Comparison of ENCODE assay signal across 28 mouse cellular contexts in the genomic region with DNA sequence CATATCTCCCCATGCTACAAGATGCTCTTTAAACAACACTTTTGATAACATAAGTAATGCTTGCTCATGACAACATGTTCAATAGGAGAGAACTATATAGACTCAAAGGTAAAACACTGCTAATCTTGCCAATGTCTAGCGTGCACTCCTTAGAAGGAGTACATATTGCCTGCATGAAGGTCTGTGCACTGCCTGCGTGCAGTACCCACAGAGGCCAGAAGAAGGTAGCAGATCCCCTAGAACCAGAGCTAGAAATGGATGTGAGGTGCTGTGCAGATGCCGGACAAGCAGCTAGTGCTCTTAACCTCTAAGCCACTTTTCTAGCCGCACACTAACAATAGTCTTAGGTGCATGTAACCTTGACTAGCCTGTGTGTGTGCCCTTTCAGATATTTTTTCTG. TPM values are rescaled to one million over a fixed set of nuclear protein-coding genes. Genes with fewer than 3 reads are reported as not detected.
DNase-seq lines count a peak whose midpoint lies in the region; ATAC-seq and TF ChIP-seq lines count a peak whose summit lies in the region.
"Had no signal": no experiment of that assay in that cellular context is flagged by ENCODE, and none has a peak within 500 bp of the region (broad histone marks: within the 10 kb centered on the region; RNA-seq: fewer than 3 reads in every experiment).

No protein-coding gene starts in this region.

- no peaks in the 10 kb centered on the region for H3K4me1 ChIP-seq in midbrain, postnatal 0 days (ENCODE audit: insufficient read depth, low read length)
- peaks cover 4% of the 10 kb centered on the region; the same call in 1 of the 2 replicates for H3K4me1 ChIP-seq in midbrain, embryonic 13.5 days (replicated peaks)
- H3K4me1 ChIP-seq in embryonic facial prominence, embryonic 10.5 days, result no peaks in the 10 kb centered on the region
- H3K4me1 ChIP-seq: heart, embryonic 13.5 days; limb, embryonic 15.5 days; midbrain, embryonic 10.5 days had no signal

- H3K9ac ChIP-seq in midbrain, postnatal 0 days (replicated peaks; ENCODE audit: low read length, poor library complexity, severe bottlenecking), result no peak overlapping the region
- H3K9ac ChIP-seq in midbrain, embryonic 13.5 days (replicated peaks), result no peak overlapping the region
- H3K9ac ChIP-seq: heart, embryonic 13.5 days; hindbrain, embryonic 13.5 days; limb, embryonic 15.5 days; lung, embryonic 14.5 days had no signal

- no peaks in the 10 kb centered on the region for H3K27me3 ChIP-seq in midbrain, postnatal 0 days (ENCODE audit: insufficient read depth, low read length)
- 0 out of 2 replicates have a peak, but pooled peaks cover 2% of the 10 kb centered on the region for H3K27me3 ChIP-seq in midbrain, embryonic 13.5 days
- peaks cover 7% of the 10 kb centered on the region; the same call in 1 of the 2 replicates for H3K27me3 ChIP-seq in embryonic facial prominence, embryonic 10.5 days (replicated peaks; ENCODE audit: low read depth, poor library complexity, severe bottlenecking)
- H3K27me3 ChIP-seq: CH12.LX had no signal

- no peaks in the 10 kb centered on the region for H3K9me3 ChIP-seq in midbrain, postnatal 0 days (ENCODE audit: low read length)
- H3K9me3 ChIP-seq in midbrain, embryonic 13.5 days, result no peaks in the 10 kb centered on the region
- no peaks in the 10 kb centered on the region for H3K9me3 ChIP-seq in embryonic facial prominence, embryonic 10.5 days
- H3K9me3 ChIP-seq: heart, embryonic 13.5 days; hindbrain, embryonic 13.5 days; limb, embryonic 15.5 days; midbrain, embryonic 10.5 days had no signal

- no peak overlapping the region for H3K27ac ChIP-seq in layer of hippocampus, adult 2 months
- no peak overlapping the region for H3K27ac ChIP-seq in midbrain, postnatal 0 days (ENCODE audit: low read depth, low read length)
- no peak overlapping the region for H3K27ac ChIP-seq in midbrain, embryonic 13.5 days
- no peak overlapping the region for H3K27ac ChIP-seq in embryonic facial prominence, embryonic 10.5 days (replicated peaks)
- H3K27ac ChIP-seq: heart, adult 2 months; heart, embryonic 13.5 days; hindbrain, embryonic 13.5 days; limb, embryonic 15.5 days; midbrain, embryonic 10.5 days had no signal

- H3K4me3 ChIP-seq in layer of hippocampus, adult 2 months, result no peak overlapping the region
- no peak overlapping the region for H3K4me3 ChIP-seq in midbrain, postnatal 0 days (ENCODE audit: low read depth, low read length)
- H3K4me3 ChIP-seq in midbrain, embryonic 13.5 days (replicated peaks), result no peak overlapping the region
- H3K4me3 ChIP-seq in embryonic facial prominence, embryonic 10.5 days, result no peak overlapping the region
- H3K4me3 ChIP-seq: heart, adult 2 months; heart, embryonic 13.5 days; hindbrain, embryonic 13.5 days; limb, embryonic 15.5 days; midbrain, embryonic 10.5 days had no signal

- H3K36me3 ChIP-seq in midbrain, postnatal 0 days (ENCODE audit: insufficient read depth, low read length), result no peaks in the 10 kb centered on the region
- H3K36me3 ChIP-seq in midbrain, embryonic 13.5 days, result no peaks in the 10 kb centered on the region
- no peaks in the 10 kb centered on the region for H3K36me3 ChIP-seq in embryonic facial prominence, embryonic 10.5 days (replicated peaks)
- H3K36me3 ChIP-seq: heart, embryonic 13.5 days; hindbrain, embryonic 13.5 days; limb, embryonic 15.5 days; midbrain, embryonic 10.5 days had no signal

- no peak for DNase-seq in layer of hippocampus, adult 2 months (ENCODE audit: low spot score in 2 of 2)
- DNase-seq in layer of hippocampus, adult 9-11 months, result no peak
- DNase-seq in midbrain, postnatal 0 days (ENCODE audit: low spot score), result no peak
- DNase-seq in induced T-regulatory cell, adult 2 months (ENCODE audit: low read depth), result peak; percentile 7
- DNase-seq in embryo, embryonic 10 days (ENCODE audit: low spot score), result no peak
- DNase-seq in embryonic facial prominence, embryonic 10.5 days (ENCODE audit: low spot score), result no peak
- DNase-seq: adrenal gland, postnatal 36 days; B cell, adult 2 months; cerebellum, adult 9-10 months; gastrocnemius, postnatal 25 days; heart, adult 2 months; heart, postnatal 14 days; kidney, adult 9 months; kidney, postnatal 25 days; left cerebral cortex, postnatal 4 days; lung, embryonic 14.5 days; lung, postnatal 4 days had no signal

- ATAC-seq in midbrain, postnatal 0 days (ENCODE audit: low FRiP score), result no peak
- ATAC-seq in midbrain, embryonic 13.5 days, result no peak
- ATAC-seq: forebrain, embryonic 16.5 days had no signal

- peak; percentile 33 for TF ChIP-seq CTCF in layer of hippocampus, adult 2 months (conservative IDR thresholded peaks at IDR 0.05)
- peak; percentile 20 for TF ChIP-seq CTCF in midbrain, postnatal 0 days (IDR thresholded peaks at IDR 0.05)

- H3K4me2 ChIP-seq in midbrain, postnatal 0 days (ENCODE audit: low read depth, low read length, poor library complexity, severe bottlenecking), result no peak overlapping the region
- H3K4me2 ChIP-seq in midbrain, embryonic 13.5 days (replicated peaks), result no peak overlapping the region
- H3K4me2 ChIP-seq: heart, embryonic 13.5 days; hindbrain, embryonic 13.5 days; limb, embryonic 15.5 days; lung, embryonic 14.5 days had no signal

- 94% methylated on average over 4 of the region's 4 CpGs for WGBS in midbrain, postnatal 0 days
- 95% methylated on average over 4 of the region's 4 CpGs for WGBS in midbrain, embryonic 13.5 days
- 92% methylated on average over 4 of the region's 4 CpGs for WGBS in embryonic facial prominence, embryonic 10.5 days

RNA-seq across cellular contexts. Expression of gene 1700015F17Rik, which starts 13.2 kb away (rescaled TPM):
- not detected for total RNA-seq in layer of hippocampus, adult 2 months (2021)
- total RNA-seq in midbrain, postnatal 0 days (2014; rRNA removed), result 0.42 TPM in 1 of 2 replicates, not detected in the other
- polyA plus RNA-seq in midbrain, postnatal 0 days (2015; fragmentation: Nextera tagmentation; extraction: Ambion mirVana), result 0.22 and 0.33 TPM in 2 replicates
- polyA plus RNA-seq in midbrain, embryonic 13.5 days (2015; fragmentation: Nextera tagmentation; extraction: Ambion mirVana), result not detected in 2 replicates
- polyA plus RNA-seq in embryonic facial prominence, embryonic 10.5 days (2016; fragmentation: Nextera tagmentation; extraction: Ambion mirVana), result not detected in 2 replicates
- total RNA-seq: adrenal gland, adult 18-20 months; adrenal gland, postnatal 36 days; CH12.LX; gastrocnemius, postnatal 25 days; heart, adult 2 months; heart, postnatal 14 days; left cerebral cortex, postnatal 4 days had no signal
- polyA plus RNA-seq: forebrain, embryonic 16.5 days; heart, adult 2 months; heart, embryonic 13.5 days; hindbrain, embryonic 13.5 days; intestine, embryonic 14.5 days; limb, embryonic 15.5 days; lung, embryonic 14.5 days; midbrain, embryonic 10.5 days; stomach, embryonic 16.5 days; thymus, postnatal 0 days had no signal

RNA-seq across cellular contexts. Expression of gene Cldn12, which starts 22.6 kb away (rescaled TPM):
- total RNA-seq in layer of hippocampus, adult 2 months (2021), result 10 to 100 TPM; 32.0 to 33.5 TPM
- 16.7 and 21.4 TPM in 2 replicates for total RNA-seq in midbrain, postnatal 0 days (2014; rRNA removed)
- 13.9 and 14.5 TPM in 2 replicates for polyA plus RNA-seq in midbrain, postnatal 0 days (2015; fragmentation: Nextera tagmentation; extraction: Ambion mirVana)
- 21.3 and 23.0 TPM in 2 replicates for polyA plus RNA-seq in midbrain, embryonic 13.5 days (2015; fragmentation: Nextera tagmentation; extraction: Ambion mirVana)
- 32.4 and 34.5 TPM in 2 replicates for polyA plus RNA-seq in embryonic facial prominence, embryonic 10.5 days (2016; fragmentation: Nextera tagmentation; extraction: Ambion mirVana)
